Mouse (Mus musculus) lung, adult 2 months (tissue): ENCODE measurements around the gene Rapgefl1.

Experiments used
- CTCF ChIP-seq: fragments of 200-500 bp; IDR thresholded peaks from 2 replicates; pipeline ENCODE4 v1.5.1; 2011; ENCODE audit warnings: mild to moderate bottlenecking, low read length, control low read depth; ENCODE audit not compliant: insufficient read depth
- POLR2A ChIP-seq: fragments of 200-500 bp; IDR thresholded peaks from 2 replicates; pipeline ENCODE4 v1.6.1; 2011; ENCODE audit warnings: low read depth, mild to moderate bottlenecking, control low read depth, low read length, borderline replicate concordance; ENCODE audit errors: extremely low read depth

- no peak for TF ChIP-seq CTCF
- no peak for TF ChIP-seq POLR2A
These were observed 25.9 kb upstream of the Rapgefl1 start for GRCm38 (mm10) chr11:98810686-98811085.
